Mouse (Mus musculus) ES-Bruce4 (cell line): ENCODE measurements around the gene Tenm2.

ENCODE experiments used
- CTCF ChIP-seq: IDR thresholded peaks from one replicate; pipeline ENCODE4 v1.8.1; 2011; ENCODE audit warnings: low read depth, low read length
- EP300 ChIP-seq: IDR thresholded peaks from 2 replicates; pipeline ENCODE4 v1.6.1; 2011; ENCODE audit warnings: low read depth, low read length; ENCODE audit not compliant: insufficient read depth

GRCm38 (mm10) chr11:36257187-36257586, 978.6 kb downstream of the Tenm2 start:
- no peak for TF ChIP-seq CTCF
- TF ChIP-seq EP300 = no peak
